Mouse (Mus musculus) large intestine, adult 2 months (tissue): ENCODE measurements around the gene Cyp26c1. TPM values are rescaled to one million over a fixed set of nuclear protein-coding genes. Genes with fewer than 3 reads are reported as not detected.

Experiments used
- DNase-seq: peaks from one replicate; pipeline ENCODE4 v3.0.0-alpha.2; 2012; ENCODE audit warnings: low read depth, low spot score
- WGBS: fragments of 180-500 bp; shearing (Covaris S2); methylation state at CpG from one replicate; pipeline ENCODE4 v1.1.7; 2018; 5-methylcytosine and 5-hydroxymethylcytosine counted together
- polyA plus RNA-seq: library from polyadenylated mRNA; depleted of rRNA; stranded (reverse); fragments of >200 nt; gene quantifications from 2 replicates; pipeline ENCODE4 v1.2.3, GENCODE M21; 2012

Cyp26c1 gene
- polyA plus RNA-seq, 1 experiment = 0.04 TPM

- WGBS = 2% methylated on average over 51 of the region's 51 CpGs
- no peak for DNase-seq
Measured at GRCm38 (mm10) chr19:37697651-37698272, 12.4 kb downstream of the Cyp26c1 start, which contains the start of gene Cyp26a1. TSS of gene Cyp26a1 (plus strand) at chr19:37697798.

DNA sequence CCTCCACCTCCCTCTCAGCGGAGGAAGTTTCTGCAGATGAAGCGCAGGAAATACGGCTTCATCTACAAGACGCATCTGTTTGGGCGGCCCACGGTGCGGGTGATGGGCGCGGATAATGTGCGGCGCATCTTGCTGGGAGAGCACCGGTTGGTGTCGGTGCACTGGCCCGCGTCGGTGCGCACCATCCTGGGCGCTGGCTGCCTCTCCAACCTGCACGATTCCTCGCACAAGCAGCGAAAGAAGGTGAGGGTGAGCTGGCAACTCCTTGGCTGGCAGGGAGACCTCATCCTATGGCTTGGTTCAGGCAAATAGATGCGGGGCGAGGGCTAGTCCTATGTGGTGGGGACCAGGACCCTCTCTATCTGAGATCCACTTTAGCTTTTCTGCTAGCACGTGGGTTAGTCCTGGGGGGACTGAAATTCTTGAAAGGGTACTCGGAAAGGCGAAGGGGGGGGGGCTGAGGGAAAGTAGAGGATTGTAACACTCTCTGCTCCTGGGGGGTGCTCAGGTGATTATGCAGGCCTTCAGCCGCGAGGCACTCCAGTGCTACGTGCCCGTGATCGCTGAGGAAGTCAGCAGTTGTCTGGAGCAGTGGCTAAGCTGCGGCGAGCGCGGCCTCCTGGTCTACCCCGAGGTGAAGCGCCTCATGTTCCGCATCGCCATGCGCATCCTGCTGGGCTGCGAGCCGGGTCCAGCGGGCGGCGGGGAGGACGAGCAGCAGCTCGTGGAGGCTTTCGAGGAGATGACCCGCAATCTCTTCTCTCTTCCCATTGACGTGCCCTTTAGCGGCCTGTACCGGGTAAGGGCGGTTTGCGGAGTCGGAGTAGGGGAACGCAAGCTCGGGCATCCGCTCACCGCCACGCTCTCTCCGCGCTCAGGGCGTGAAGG, 13.1 kb downstream of the Cyp26c1 start:
- DNase-seq = no peak
- 2% methylated on average over 63 of the region's 63 CpGs for WGBS

GRCm38 (mm10) chr19:37699711-37700110, 14.3 kb downstream of the Cyp26c1 start:
- WGBS = 21% methylated on average over 9 of the region's 9 CpGs
- DNase-seq = no peak

DNA sequence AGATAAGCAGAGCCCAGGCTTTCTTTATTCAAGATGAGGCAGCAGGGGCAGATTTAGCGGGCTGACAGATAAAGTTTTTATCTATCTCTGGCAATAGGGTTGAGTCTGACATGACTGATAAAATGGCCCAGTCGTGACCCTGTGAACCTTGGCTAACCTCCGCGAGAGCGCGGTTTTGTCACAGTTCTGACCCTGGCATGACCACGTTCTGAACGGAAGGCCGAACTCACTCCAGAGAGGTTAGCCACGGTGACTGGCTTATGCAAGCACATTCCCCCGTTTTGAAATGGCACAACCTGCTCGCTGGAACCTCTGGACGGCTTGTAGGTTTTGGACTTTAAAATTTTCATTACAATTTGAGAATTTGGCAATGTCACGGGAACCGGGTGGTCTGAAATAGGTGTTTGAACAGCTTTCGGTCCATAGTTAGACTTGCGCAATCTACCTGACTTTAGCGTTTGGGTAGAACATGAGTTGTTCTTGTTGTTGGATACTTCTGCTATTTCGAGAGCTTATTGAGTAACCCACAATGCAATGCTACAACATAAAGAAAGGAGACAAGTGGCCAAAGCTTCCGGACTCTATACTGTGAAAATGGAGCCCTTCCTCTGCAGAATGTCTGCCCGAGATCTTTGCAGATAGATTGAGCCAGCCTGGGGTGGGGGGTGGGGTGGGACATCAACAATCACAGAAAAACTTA, 17.1 kb downstream of the Cyp26c1 start:
- no peak for DNase-seq
- 70% methylated on average over 21 of the region's 21 CpGs for WGBS

- DNase-seq = no peak
- WGBS = 4% methylated on average over 3 of the region's 3 CpGs
Measured at GRCm38 (mm10) chr19:37703902-37704509, 18.6 kb downstream of the Cyp26c1 start.

- DNase-seq = no peak
- WGBS = 85% methylated on average over 5 of the region's 5 CpGs
Measured at GRCm38 (mm10) chr19:37705722-37706121, 20.3 kb downstream of the Cyp26c1 start.

DNA sequence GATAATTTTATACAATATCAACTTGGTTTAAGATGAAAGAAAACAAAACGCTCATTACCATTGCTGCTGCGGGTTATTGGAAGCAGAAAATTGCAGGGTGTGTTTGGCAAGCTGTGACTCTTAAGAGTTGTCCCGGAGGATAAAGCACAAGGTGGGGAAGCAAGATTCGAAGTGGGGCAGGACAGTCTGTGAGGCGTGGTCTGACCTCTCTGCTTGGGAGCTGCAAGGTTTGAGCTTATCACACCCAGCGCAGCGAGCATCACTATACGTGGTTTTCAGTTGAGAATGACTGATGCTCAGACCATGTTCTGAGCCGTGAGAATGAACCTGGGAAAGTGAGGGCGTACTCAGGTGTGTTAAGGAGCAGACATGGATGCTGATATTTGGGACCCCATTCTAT, 29.3 kb downstream of the Cyp26c1 start:
- 52% methylated on average over 10 of the region's 10 CpGs for WGBS
- DNase-seq = no peak

- DNase-seq = no peak
- WGBS = 41% methylated on average over 1 of the region's 1 CpGs
Measured at GRCm38 (mm10) chr19:37715980-37716379, 30.6 kb downstream of the Cyp26c1 start.

DNA sequence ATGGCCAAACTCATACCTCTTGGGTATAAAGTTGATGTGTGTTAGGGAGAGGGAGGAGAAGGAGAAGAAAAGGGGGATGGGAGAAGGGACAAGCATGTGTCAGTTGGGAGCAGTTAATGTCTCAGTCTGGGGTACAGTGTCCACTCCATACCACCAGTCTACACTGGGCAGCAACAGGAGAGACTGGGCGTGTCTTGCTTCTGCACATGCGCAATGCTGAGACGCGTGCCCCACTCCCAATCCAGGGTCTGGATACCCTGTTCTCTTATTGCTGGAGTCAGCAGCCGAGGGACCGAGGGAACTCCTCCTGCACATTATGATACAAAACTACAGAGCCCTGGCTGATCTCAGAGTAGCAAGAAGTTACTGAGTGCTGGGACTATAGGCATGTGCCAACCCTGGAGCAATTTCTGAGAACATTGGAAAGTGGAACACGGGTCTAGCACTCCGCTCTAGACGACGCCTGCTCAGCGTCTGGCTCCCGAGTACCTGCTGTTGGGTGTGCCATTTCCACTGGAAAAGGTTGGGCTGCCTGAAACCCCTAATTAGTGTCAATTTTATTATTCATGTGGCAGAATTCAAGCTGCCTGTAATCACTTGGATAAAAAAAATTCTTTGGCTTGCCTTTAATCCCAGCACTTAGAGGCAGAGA, 31.3 kb downstream of the Cyp26c1 start:
- DNase-seq = no peak
- WGBS = 72% methylated on average over 12 of the region's 12 CpGs

GRCm38 (mm10) chr19:37719166-37719565, 33.8 kb downstream of the Cyp26c1 start:
- DNase-seq = no peak
- WGBS = 37% methylated on average over 1 of the region's 1 CpGs

DNA sequence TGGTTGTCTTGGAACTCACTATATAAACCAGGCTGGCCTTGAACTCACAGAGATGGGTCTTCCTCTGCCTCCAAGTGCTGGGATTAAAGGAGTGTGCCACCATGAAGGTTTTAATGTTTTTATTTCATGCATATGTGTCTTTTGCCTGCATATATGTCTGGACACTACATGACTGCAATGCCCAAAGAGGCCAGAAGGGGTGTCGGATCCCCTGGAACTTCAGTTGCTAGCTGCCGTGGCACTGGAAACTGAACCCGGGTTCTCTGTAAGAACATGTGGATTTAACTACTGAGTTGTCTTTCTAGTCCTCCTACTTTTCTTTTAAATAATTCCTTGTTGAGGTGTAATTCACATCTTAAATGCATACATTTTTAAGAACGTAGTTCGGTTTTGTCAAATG, 39.2 kb downstream of the Cyp26c1 start:
- WGBS = 94% methylated on average over 5 of the region's 5 CpGs
- no peak for DNase-seq

GRCm38 (mm10) chr19:37726585-37726984, 41.2 kb downstream of the Cyp26c1 start:
- WGBS = 86% methylated on average over 7 of the region's 7 CpGs
- DNase-seq = no peak

DNA sequence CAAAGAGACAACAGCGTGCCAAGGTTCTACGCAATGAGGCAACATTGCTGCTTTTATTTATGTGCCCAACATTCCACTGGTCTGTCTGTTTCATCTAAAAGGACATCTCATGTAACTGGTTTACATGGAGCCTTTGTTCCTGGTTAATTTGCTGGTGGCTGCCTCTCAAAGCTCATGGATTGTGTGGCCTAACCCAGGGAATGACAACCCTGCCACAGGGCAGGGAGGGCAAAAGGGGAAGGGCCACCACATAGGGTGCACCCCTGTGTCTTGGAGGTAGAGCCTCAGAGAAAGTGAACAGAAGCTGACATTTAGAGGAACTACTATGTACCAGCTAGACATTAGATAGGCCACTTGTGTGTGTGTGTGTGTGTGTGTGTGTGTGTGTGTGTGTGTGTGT, 42.0 kb downstream of the Cyp26c1 start:
- 97% methylated on average over 2 of the region's 2 CpGs for WGBS
- no peak for DNase-seq

DNA sequence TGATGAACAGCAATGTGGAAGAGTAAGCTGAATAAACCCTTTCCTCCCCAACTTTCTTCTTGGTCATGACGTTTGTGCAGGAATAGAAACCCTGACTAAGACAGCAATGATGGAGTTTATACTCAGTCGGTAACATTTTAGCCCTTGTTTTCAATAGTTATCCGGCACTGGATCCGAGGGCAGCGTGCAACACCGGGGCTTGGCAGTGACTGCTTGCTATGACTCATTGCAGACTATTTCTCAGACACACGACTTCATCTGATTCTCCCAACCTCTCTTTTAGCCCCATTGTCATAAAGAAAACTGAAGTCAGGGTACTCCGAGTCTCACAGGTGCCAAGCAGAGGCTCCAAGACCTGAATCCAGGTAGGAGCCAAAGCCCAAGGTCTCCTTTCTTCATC, 50.0 kb downstream of the Cyp26c1 start:
- 78% methylated on average over 8 of the region's 8 CpGs for WGBS
- DNase-seq = no peak

GRCm38 (mm10) chr19:37738575-37738974, 53.2 kb downstream of the Cyp26c1 start:
- WGBS = 88% methylated on average over 3 of the region's 3 CpGs
- no peak for DNase-seq

DNA sequence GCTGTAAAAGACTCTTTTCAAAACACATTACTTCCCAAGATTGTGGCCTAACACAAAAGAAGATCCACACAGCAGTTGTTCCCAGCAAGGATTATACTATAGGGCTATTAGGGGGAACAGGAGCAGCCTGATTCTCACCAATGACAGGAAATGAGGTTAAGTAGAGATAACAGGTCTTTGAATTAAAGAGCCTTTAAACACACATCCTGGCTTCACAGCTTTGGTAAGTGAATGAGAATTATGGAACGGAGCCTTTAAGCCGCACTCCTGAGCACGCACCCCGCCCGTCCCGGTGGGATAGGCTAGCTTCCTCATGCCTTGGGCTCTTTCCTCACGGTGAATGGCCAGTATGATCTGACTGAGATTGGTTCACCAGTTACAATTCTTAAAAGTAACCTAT, 54.7 kb downstream of the Cyp26c1 start:
- WGBS = 32% methylated on average over 7 of the region's 7 CpGs
- no peak for DNase-seq
